Mouse (Mus musculus) neural tube, embryonic 15.5 days (tissue): Measurements from ENCODE around the gene En1. TPM values are rescaled to one million over a fixed set of nuclear protein-coding genes. Genes with fewer than 3 reads are reported as not detected.

Experiments
- ATAC-seq: fragments of 200-750 bp; cut with Nextera tagmentation; 2 replicates; pipeline ENCODE4 v1.8.0; 2017; ENCODE audit warnings: mild to moderate bottlenecking, moderate TSS enrichment, moderate library complexity; ENCODE audit not compliant: low FRiP score
- H3K27ac ChIP-seq: fragments of 300-500 bp; sonication (generic); replicated peaks from 2 replicates; pipeline ENCODE4 v1.5.1; 2015; ENCODE audit warnings: mild to moderate bottlenecking, inconsistent platforms
- H3K27me3 ChIP-seq: fragments of 300-500 bp; sonication (generic); replicated peaks from 2 replicates; pipeline ENCODE4 v1.6.1; 2015; ENCODE audit warnings: inconsistent platforms
- H3K36me3 ChIP-seq: fragments of 300-500 bp; sonication (generic); 2 replicates; pipeline ENCODE4 v1.6.1; 2015; ENCODE audit warnings: inconsistent platforms
- H3K4me1 ChIP-seq: fragments of 300-500 bp; sonication (generic); 2 replicates; pipeline ENCODE4 v1.6.1; 2015; ENCODE audit warnings: inconsistent platforms
- H3K4me2 ChIP-seq: fragments of 300-500 bp; sonication (generic); 2 replicates; pipeline ENCODE4 v1.6.1; 2015; ENCODE audit warnings: inconsistent platforms, mild to moderate bottlenecking, moderate library complexity
- H3K4me3 ChIP-seq: fragments of 300-500 bp; sonication (generic); replicated peaks from 2 replicates; pipeline ENCODE4 v1.5.1; 2015; ENCODE audit warnings: mild to moderate bottlenecking, inconsistent platforms
- H3K9ac ChIP-seq: fragments of 300-500 bp; sonication (generic); replicated peaks from 2 replicates; pipeline ENCODE4 v1.6.1; 2015; ENCODE audit warnings: mild to moderate bottlenecking, inconsistent platforms
- H3K9me3 ChIP-seq: fragments of 300-500 bp; sonication (generic); replicated peaks from 2 replicates; pipeline ENCODE4 v1.6.1; 2016; ENCODE audit warnings: inconsistent platforms
- WGBS: fragments of 180-500 bp; shearing (Covaris S2); methylation state at CpG from one replicate; pipeline ENCODE4 v1.1.7; 2015; ENCODE audit warnings: mixed read lengths; 5-methylcytosine and 5-hydroxymethylcytosine counted together
- polyA plus RNA-seq: library from polyadenylated mRNA; unstranded; fragments of >200 nt; fragmentation: Nextera tagmentation; extraction: Ambion mirVana; gene quantifications from 2 replicates; pipeline ENCODE4 v1.2.1, GENCODE M21; 2015

Gene En1
- polyA plus RNA-seq, 1 experiment from 2014 or later: 1.2 TPM

- no peak for ATAC-seq
- Histone ChIP-seq H3K9me3 (no peaks in the 10 kb centered on the region), H3K36me3 (no peaks in the 10 kb centered on the region), H3K27me3 (peaks cover 100% of the 10 kb centered on the region), H3K9ac (no peak overlapping the region), H3K4me3 (no peak overlapping the region), H3K27ac (no peak overlapping the region), H3K4me1 (peaks cover 3% of the 10 kb centered on the region; the same call in 1 of the 2 replicates), H3K4me2 (no peak overlapping the region)
- 3% methylated on average over 32 of the region's 32 CpGs for WGBS
Measured at GRCm38 (mm10) chr1:120613461-120614306, 11.5 kb downstream of the En1 start.

GRCm38 (mm10) chr1:120614307-120615100, 12.3 kb downstream of the En1 start:
- WGBS: 2% methylated on average over 30 of the region's 30 CpGs

GRCm38 (mm10) chr1:120615521-120615920, 13.3 kb downstream of the En1 start:
- Histone ChIP-seq H3K4me3 (no peak overlapping the region), H3K36me3 (no peaks in the 10 kb centered on the region), H3K4me2 (no peak overlapping the region), H3K27ac (no peak overlapping the region), H3K9me3 (no peaks in the 10 kb centered on the region), H3K9ac (no peak overlapping the region), H3K4me1 (peaks cover 3% of the 10 kb centered on the region; the same call in 1 of the 2 replicates), H3K27me3 (peaks cover 95% of the 10 kb centered on the region)
- 6% methylated on average over 4 of the region's 4 CpGs for WGBS
- ATAC-seq: no peak

More at GRCm38 (mm10) chr1:120614307-120615100, 12.3 kb downstream of the En1 start:
- no peak overlapping the region for H3K4me3 ChIP-seq
- H3K36me3 ChIP-seq: no peaks in the 10 kb centered on the region
- H3K27ac ChIP-seq: no peak overlapping the region
- peaks cover 95% of the 10 kb centered on the region for H3K27me3 ChIP-seq
- peaks cover 3% of the 10 kb centered on the region; the same call in 1 of the 2 replicates for H3K4me1 ChIP-seq
- no peak for ATAC-seq
- H3K9me3 ChIP-seq: no peaks in the 10 kb centered on the region
- no peak overlapping the region for H3K4me2 ChIP-seq
- H3K9ac ChIP-seq: no peak overlapping the region

GRCm38 (mm10) chr1:120615927-120616326, 13.7 kb downstream of the En1 start:
- Histone ChIP-seq H3K27ac (no peak overlapping the region), H3K4me3 (no peak overlapping the region), H3K27me3 (peaks cover 91% of the 10 kb centered on the region), H3K4me2 (no peak overlapping the region), H3K9ac (no peak overlapping the region), H3K4me1 (peaks cover 3% of the 10 kb centered on the region; the same call in 1 of the 2 replicates), H3K36me3 (no peaks in the 10 kb centered on the region), H3K9me3 (no peaks in the 10 kb centered on the region)
- WGBS: 1% methylated on average over 9 of the region's 9 CpGs
- no peak for ATAC-seq

- WGBS: 20% methylated on average over 5 of the region's 5 CpGs
- no peaks in the 10 kb centered on the region for H3K4me1 ChIP-seq
- H3K27me3 ChIP-seq: peaks cover 63% of the 10 kb centered on the region
- H3K9me3 ChIP-seq: no peaks in the 10 kb centered on the region
- no peak overlapping the region for H3K4me2 ChIP-seq
- no peak overlapping the region for H3K27ac ChIP-seq
- no peak for ATAC-seq
- H3K9ac ChIP-seq: no peak overlapping the region
- H3K4me3 ChIP-seq: no peak overlapping the region
- H3K36me3 ChIP-seq: no peaks in the 10 kb centered on the region
Measured at GRCm38 (mm10) chr1:120621383-120621782, 19.2 kb downstream of the En1 start.

- Histone ChIP-seq H3K4me3 (no peak overlapping the region), H3K9me3 (no peaks in the 10 kb centered on the region), H3K4me2 (no peak overlapping the region), H3K9ac (no peak overlapping the region), H3K4me1 (no peaks in the 10 kb centered on the region), H3K36me3 (no peaks in the 10 kb centered on the region), H3K27ac (no peak overlapping the region), H3K27me3 (peaks cover 20% of the 10 kb centered on the region)
- WGBS: 47% methylated on average over 11 of the region's 11 CpGs
- ATAC-seq: no peak
Measured at GRCm38 (mm10) chr1:120626930-120627621, 24.9 kb downstream of the En1 start.

- no peak for ATAC-seq
- H3K27ac ChIP-seq: no peak overlapping the region
- no peaks in the 10 kb centered on the region for H3K9me3 ChIP-seq
- H3K9ac ChIP-seq: no peak overlapping the region
- peaks cover 17% of the 10 kb centered on the region for H3K27me3 ChIP-seq
- H3K36me3 ChIP-seq: no peaks in the 10 kb centered on the region
- no peaks in the 10 kb centered on the region for H3K4me1 ChIP-seq
- no peak overlapping the region for H3K4me3 ChIP-seq
- WGBS: 78% methylated on average over 4 of the region's 4 CpGs
- no peak overlapping the region for H3K4me2 ChIP-seq
Measured at GRCm38 (mm10) chr1:120627622-120628001, 25.4 kb downstream of the En1 start.

- no peaks in the 10 kb centered on the region for H3K4me1 ChIP-seq
- 56% methylated on average over 9 of the region's 9 CpGs for WGBS
- no peak overlapping the region for H3K9ac ChIP-seq
- no peak overlapping the region for H3K4me3 ChIP-seq
- no peak overlapping the region for H3K4me2 ChIP-seq
- H3K27ac ChIP-seq: no peak overlapping the region
- H3K9me3 ChIP-seq: no peaks in the 10 kb centered on the region
- no peak for ATAC-seq
- H3K36me3 ChIP-seq: no peaks in the 10 kb centered on the region
- peaks cover 16% of the 10 kb centered on the region for H3K27me3 ChIP-seq
Measured at GRCm38 (mm10) chr1:120628821-120629220, 26.6 kb downstream of the En1 start.

- Histone ChIP-seq H3K27me3 (no peaks in the 10 kb centered on the region), H3K4me3 (peak overlapping the region; percentile 8; the same call in 1 of the 2 replicates), H3K9me3 (no peaks in the 10 kb centered on the region), H3K27ac (peak overlapping the region; percentile 77), H3K36me3 (no peaks in the 10 kb centered on the region), H3K9ac (peak overlapping the region; percentile 14; the same call in 1 of the 2 replicates), H3K4me2 (peak overlapping the region; percentile 50), H3K4me1 (peaks cover 22% of the 10 kb centered on the region)
- ATAC-seq: peak; percentile 72
- 7% methylated on average over 10 of the region's 10 CpGs for WGBS
Measured at GRCm38 (mm10) chr1:120643380-120643779, 41.2 kb downstream of the En1 start.

GRCm38 (mm10) chr1:120643848-120644711, 41.9 kb downstream of the En1 start:
- H3K4me3 ChIP-seq: peak overlapping the region; percentile 8; the same call in 1 of the 2 replicates
- peak; percentile 87 for ATAC-seq
- H3K27me3 ChIP-seq: no peaks in the 10 kb centered on the region
- H3K4me1 ChIP-seq: peaks cover 22% of the 10 kb centered on the region
- H3K36me3 ChIP-seq: no peaks in the 10 kb centered on the region
- peak overlapping the region; percentile 50 for H3K4me2 ChIP-seq
- H3K9me3 ChIP-seq: no peaks in the 10 kb centered on the region
- peak overlapping the region; percentile 77 for H3K27ac ChIP-seq
- H3K9ac ChIP-seq: no peak overlapping the region; the same call in 1 of the 2 replicates
- WGBS: 5% methylated on average over 13 of the region's 13 CpGs
